Mouse (Mus musculus) megakaryocyte, embryonic 14.5 days (primary cell): ENCODE measurements around the gene Olfr148.

Source experiments
- FLI1 ChIP-seq: IDR thresholded peaks from 2 replicates; pipeline ENCODE4 v1.6.1; 2012; ENCODE audit warnings: low read length, inconsistent platforms, mixed read lengths
- GATA1 ChIP-seq: IDR thresholded peaks from 3 replicates; pipeline ENCODE4 v1.6.1; 2012; ENCODE audit warnings: mixed read lengths, low read length, inconsistent platforms, borderline replicate concordance

DNA sequence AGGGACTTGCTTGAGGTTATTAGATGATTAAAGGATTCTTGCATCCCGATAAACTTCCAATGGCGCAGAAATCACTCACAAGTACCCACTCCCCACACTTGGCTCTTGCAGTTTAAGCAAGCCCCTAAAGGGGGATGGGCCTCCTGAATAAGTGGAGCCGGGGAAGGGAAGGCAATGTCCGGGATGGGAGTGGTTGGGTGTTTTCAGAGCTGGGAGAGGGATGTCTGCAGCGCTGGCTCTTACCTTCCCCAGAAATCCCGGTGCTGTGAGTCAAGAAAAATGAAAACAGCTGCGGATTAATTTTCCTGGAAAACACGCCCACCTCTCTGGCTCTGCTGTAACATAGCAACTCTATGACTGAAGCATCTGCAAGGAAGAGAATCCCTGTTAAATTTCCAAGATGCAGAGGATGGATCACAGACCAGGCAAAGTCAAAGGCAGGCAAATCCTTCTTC, 6.4 kb upstream of the Olfr148 start, which contains the start of gene AW551984:
- TF ChIP-seq GATA1 (no peak), FLI1 (no peak)
